Mouse (Mus musculus) lung, adult 2 months (tissue): ENCODE measurements around the gene Sp110. TPM values are rescaled to one million over a fixed set of nuclear protein-coding genes. Genes with fewer than 3 reads are reported as not detected.
"Not testable (repeated sequence)": the region's sequence is repeated elsewhere in the genome, so short reads cannot be mapped to it uniquely, and the experiment has no call there.

ENCODE experiments used
- DNase-seq: peaks from one replicate; pipeline ENCODE4 v3.0.0; 2022
- H3K4me1 ChIP-seq: fragments of 200-500 bp; 2 replicates; pipeline ENCODE4 v1.6.1; 2011; ENCODE audit warnings: low read length; ENCODE audit not compliant: control insufficient read depth, insufficient read depth
- H3K4me3 ChIP-seq: fragments of 200-500 bp; replicated peaks from 2 replicates; pipeline ENCODE3; 2011; ENCODE audit warnings: low read depth, mild to moderate bottlenecking, control low read depth, low read length; ENCODE audit errors: extremely low read depth
- WGBS: fragments of 180-500 bp; shearing (Covaris S2); methylation state at CpG from one replicate; pipeline ENCODE4 v1.1.7; 2018; 5-methylcytosine and 5-hydroxymethylcytosine counted together
- polyA plus RNA-seq: library from polyadenylated mRNA; depleted of rRNA; stranded (reverse); fragments of >200 nt; gene quantifications from 2 replicates; pipeline ENCODE4 v1.2.3, GENCODE M21; 2012; rRNA removed

Sp110 gene
- 13.7 and 20.1 TPM in 2 replicates for polyA plus RNA-seq

DNA sequence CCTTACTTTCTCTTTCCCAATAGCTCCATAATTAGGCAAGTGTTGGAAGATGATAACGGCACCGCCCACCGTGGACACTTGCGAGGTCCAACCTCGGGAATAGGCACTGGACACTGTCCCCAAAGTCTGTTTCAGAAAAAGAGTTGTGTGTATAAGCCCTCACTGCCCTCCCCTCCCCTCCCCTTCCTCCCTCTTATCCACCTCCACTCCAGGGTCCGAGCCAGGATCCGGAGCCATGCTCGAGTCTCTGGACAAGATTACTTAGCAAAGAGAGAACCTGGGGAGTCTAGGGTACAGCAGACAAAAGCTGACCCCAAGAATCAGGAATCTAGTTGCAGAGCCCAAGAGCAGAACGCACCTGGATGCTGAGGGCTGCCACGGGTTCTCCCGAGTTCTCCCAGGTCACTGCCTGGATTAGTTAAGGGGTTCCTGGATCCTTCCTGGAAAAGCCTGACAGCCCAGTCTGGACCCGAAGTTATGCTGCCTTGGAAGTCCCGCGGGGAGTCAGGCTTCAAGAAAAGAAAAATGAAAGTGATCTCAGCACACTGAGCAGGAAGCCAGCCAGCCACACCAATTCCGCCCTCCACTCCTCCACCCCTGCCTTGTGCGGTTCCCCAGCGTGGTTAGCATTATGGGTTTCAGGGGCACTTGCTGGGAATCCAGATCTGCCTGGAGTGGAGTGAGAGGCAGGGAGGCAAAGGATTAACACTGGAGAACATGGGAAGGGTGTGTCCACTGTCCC, at the start of gene Sp110:
Gene Sp110, minus strand, starts transcription at position 547 of the 742 bp plus-strand sequence.
- DNase-seq, H3K4me1 ChIP-seq, H3K4me3 ChIP-seq: not testable (repeated sequence)
- WGBS: 53% methylated on average over 17 of the region's 17 CpGs

DNA sequence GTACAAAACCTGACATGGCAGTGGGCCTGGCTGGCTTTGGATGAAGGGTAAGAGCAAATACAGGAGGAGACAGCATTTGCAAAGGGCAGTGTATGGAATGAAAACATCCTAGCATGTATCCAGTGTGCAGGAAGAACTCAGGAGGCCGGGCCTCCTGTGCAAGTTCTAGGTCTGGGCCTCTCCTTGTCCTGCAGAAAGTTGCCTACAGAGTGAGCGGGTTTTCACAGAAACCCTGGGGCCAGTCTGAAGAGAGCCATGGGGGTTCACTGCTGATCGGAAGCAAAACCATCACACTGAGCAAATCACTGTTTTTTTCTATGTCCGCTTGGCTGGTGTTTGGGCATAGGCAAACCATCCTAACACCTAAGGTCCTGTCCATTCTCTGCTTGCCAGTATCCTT, 39.5 kb upstream of the Sp110 start:
- 81% methylated on average over 4 of the region's 4 CpGs for WGBS
- H3K4me1 ChIP-seq, DNase-seq, H3K4me3 ChIP-seq: not testable (repeated sequence)

DNA sequence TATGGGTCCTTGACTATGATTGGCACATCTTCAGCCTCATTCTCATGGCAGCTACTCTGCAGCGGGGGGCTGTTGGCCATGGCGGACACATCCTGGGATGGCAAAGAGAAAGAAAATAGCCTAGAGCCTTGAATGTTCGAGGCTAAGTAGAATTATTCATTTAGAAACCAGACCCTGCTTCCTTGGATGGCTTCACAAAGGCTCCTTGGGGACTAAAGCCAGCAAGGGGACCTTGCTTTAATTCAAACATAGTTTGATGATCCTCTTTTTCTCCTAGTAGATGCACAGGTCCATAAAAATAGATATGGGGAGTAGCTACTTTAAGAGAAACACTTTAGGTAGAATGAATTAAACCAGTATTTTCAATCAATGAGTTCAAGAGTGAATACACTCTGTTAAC, 38.3 kb upstream of the Sp110 start:
- DNase-seq, H3K4me3 ChIP-seq, H3K4me1 ChIP-seq: not testable (repeated sequence)
- 65% methylated on average over 3 of the region's 3 CpGs for WGBS

DNA sequence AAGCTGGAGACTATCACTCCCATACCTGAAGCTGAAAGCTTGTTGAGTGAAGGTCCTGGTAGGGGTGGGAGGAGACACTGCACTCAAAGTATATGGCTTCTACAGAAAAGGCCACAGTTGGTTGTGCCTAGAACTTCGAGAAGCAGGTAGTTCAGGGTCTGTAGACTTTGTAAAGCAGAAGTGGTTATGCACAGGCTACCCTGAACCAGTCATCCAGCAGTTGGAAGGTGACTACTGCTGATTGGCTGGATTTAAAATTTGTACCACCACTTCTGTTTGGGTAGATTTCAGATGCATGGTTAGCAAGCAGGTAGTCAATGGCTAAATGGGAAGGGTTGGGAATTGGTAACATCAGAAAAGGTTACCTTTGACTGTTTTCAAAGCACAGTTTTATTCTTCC, 20.1 kb upstream of the Sp110 start:
- WGBS: 71% methylated on average over 1 of the region's 1 CpGs
- DNase-seq, H3K4me1 ChIP-seq, H3K4me3 ChIP-seq: not testable (repeated sequence)

DNA sequence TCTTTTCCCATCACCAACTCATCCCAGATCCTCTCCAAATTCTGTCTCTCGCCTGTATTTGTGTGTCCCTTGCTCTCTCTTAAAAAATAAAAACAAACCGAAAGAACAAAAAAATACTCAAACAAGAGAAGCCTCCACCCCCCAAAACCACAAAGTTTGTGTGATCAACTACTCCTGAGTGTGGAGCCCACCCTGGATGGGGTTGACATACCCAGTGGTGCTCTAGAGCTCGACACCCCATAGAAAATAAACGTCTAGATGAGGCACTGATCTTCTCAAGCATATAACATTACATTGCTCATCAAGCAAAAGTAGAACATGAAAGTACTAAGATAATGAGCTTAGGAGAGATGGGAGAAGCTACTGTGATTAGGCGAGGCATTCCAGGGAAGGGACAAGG, 18.5 kb upstream of the Sp110 start:
- not testable (repeated sequence) for H3K4me3 ChIP-seq, H3K4me1 ChIP-seq, DNase-seq
- 57% methylated on average over 4 of the region's 5 CpGs for WGBS

DNA sequence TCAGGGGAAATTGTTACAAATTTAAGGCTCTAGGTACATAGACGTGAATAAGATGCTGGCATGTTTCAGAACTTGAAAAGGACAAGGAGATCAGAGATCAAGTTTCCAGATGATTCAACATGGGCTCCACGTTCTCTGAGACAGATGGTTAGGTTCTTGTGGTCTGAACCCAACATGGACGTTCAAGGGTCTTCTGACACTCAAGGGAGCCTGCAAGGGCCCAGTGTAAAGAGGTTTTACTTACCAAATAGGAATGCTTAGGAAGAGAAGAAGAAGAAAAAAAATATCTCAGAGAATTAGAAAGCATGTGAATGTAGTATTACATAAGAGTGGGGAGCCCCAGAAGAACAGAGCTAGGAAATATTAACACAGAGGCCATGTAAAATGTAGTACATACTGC, 17.2 kb upstream of the Sp110 start:
- H3K4me3 ChIP-seq, H3K4me1 ChIP-seq, DNase-seq: not testable (repeated sequence)
- 62% methylated on average over 3 of the region's 3 CpGs for WGBS

DNA sequence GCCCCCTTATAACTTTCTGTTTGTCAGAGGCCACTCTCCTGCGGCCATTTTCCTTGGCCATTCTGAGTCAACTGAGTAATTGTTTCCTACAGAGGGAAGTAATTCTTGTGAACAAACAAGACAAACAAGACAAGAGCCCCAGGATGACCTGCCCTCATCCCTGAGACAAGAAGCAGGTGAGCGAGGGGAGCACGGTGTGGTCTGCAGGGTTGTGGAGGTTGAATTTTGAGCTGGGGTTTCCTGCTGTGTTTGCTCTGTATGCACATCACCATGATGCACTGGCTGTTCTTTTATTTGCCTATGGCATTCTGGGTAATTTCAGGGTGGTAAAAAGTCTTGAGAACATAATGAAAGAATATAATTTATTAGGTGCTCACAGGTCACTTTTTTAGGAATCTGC, 16.5 kb upstream of the Sp110 start:
- DNase-seq, H3K4me1 ChIP-seq, H3K4me3 ChIP-seq: not testable (repeated sequence)
- WGBS: 91% methylated on average over 3 of the region's 3 CpGs

DNA sequence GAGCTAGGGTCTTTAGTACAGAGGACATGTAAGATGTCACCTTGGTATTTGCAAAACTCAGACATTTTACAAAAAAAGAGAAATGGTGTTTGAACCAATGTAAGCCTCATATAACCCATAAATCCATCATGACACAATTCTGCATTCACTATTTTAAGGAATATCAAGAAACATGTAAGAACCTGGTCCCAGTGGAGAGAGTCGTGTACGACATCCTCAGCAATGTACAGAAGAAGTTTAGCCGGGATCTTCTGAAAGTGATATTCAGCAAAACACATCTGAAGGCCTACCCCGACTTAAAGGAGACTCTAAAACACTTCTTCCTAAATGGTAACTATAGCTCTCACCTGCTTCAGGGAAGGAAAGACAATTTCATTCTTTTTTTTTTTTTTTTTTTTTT, 12.0 kb upstream of the Sp110 start:
- DNase-seq: not testable (repeated sequence)
- WGBS: no CpG with 5 or more reads among the region's 4 CpGs

DNA sequence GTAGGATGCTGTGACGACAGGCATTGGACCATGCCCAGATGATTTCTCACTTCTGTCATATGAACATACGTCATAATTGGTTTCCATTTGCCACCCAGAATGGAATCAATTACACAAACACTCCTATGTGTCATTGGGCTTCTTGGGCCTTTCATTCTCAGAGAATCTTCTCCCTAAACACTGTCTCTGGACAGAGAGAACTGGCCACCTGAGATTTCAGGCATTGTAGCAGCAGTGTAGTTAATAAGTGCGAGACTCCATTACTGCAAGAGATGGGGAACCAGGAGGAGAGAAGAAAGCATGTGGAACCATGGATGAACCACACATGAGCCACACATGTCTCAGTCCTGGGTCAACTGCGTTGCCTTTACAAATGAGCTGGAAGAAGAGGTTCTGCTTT, 9.7 kb upstream of the Sp110 start:
- H3K4me3 ChIP-seq, DNase-seq, H3K4me1 ChIP-seq: not testable (repeated sequence)
- WGBS: 73% methylated on average over 4 of the region's 4 CpGs

More for the DNA sequence above, 12.0 kb upstream of the Sp110 start:
- not testable (repeated sequence) for H3K4me1 ChIP-seq, H3K4me3 ChIP-seq

DNA sequence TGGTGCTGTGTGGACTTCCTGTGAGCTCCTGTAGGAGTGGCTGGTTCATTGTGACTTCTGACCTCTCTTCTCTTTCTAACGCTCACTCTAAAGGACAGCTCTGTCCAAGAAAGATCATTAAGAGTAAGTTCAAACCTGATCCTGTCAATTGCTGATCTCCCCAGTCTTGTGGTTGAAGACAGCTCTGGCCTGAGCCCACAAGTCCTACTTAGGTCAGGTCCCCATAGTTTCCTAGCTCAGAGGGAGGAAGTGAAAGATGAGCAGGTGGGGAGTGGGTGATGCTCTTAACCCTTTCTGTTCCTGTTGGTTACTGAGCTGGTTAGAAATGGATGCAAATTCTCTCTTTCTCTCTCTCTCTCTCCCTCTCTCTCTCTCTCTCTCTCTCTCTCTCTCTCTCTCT, 5.7 kb upstream of the Sp110 start:
- H3K4me3 ChIP-seq, DNase-seq, H3K4me1 ChIP-seq: not testable (repeated sequence)
- no CpG with 5 or more reads among the region's 1 CpGs for WGBS

DNA sequence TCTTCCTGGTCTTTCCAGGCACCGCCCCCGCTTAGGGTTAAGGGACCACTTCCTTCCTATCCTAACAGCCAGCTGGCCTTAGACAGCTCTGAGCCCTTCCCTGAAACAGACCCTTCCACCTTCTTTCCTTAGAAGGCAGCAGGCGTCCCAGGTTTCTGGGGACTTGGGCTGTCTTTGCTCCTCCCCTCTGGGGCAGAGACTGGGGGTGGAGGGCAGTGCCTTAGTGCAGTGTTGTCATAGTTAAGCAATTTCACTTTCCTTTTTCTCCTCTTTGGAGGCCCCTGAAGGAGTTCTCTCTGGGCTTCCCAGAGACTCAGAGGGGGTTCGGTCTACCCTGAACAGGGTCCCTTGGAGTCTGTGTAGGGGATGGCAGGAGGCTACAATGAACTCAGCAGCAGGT, 2.2 kb upstream of the Sp110 start:
- 51% methylated on average over 4 of the region's 4 CpGs for WGBS
- DNase-seq: peak; percentile 50
- peak overlapping the region; percentile 56 for H3K4me3 ChIP-seq
- H3K4me1 ChIP-seq: not testable (repeated sequence)

DNA sequence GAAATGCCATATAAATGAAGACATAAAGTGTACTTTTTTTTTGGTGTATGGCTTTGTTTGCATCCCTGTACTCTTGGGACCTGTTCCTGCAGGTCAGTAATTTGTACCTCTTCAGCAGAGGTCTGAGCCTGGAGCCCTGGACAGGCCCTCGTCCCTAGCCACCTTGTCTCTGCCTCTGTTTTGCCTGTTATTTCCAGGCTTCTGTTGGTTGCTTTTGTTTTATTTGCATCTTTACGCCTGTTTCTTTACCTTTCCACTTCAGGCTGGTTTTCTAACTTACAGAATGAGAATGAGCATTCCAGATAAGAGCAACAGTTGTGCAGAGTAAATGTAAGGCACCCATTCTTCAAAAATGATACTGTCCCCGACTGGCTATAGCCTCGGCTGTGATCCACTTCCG, 1.5 kb upstream of the Sp110 start, which contains the start of gene Sp140:
Gene Sp140, plus strand, starts transcription at position 301 of the 400 bp plus-strand sequence.
- H3K4me3 ChIP-seq: peak within 1 kb of the TSS; percentile 56
- DNase-seq, H3K4me1 ChIP-seq: not testable (repeated sequence)
- 44% methylated on average over 1 of the region's 5 CpGs for WGBS

DNA sequence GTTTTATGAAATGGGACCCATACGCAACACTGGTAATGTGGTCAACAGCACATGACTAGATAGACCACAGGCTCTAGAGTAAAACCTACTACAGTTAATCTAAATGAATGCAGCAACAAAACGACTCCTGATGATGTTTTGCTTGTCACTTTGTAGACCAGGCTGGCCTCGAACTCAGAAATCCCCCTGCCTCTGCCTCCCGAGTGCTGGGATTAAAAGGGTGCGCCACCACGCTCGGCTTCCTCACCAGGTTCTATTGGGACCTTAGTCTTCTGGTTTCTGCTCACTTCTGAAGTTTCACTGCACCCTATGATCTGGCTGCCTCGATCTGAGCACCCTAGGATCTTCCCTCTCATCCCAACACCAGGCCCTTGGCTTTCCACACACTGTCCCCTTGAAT, 6.1 kb downstream of the Sp110 start:
- not testable (repeated sequence) for H3K4me1 ChIP-seq, H3K4me3 ChIP-seq, DNase-seq
- 79% methylated on average over 8 of the region's 8 CpGs for WGBS

DNA sequence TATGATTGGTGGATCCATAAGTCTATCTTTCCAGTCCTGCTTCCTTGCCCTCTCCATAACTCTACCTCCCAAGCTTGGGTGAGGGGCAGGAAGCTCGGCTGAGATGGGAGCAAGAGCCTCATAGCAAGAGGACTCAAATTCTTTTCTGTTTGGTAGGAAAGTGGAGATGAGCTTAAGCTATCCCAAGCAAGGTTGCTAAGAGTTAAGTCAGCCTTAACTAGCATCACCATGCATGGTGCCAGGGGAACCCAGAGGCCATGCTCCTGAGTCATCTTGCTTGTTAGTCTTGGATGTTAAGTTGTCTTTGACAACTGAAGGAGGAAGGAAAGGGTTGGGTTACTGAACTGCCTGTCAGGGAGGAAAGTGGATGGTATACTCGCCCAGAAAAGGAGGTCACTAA, 9.9 kb downstream of the Sp110 start:
- not testable (repeated sequence) for H3K4me3 ChIP-seq, DNase-seq, H3K4me1 ChIP-seq
- 73% methylated on average over 1 of the region's 2 CpGs for WGBS

DNA sequence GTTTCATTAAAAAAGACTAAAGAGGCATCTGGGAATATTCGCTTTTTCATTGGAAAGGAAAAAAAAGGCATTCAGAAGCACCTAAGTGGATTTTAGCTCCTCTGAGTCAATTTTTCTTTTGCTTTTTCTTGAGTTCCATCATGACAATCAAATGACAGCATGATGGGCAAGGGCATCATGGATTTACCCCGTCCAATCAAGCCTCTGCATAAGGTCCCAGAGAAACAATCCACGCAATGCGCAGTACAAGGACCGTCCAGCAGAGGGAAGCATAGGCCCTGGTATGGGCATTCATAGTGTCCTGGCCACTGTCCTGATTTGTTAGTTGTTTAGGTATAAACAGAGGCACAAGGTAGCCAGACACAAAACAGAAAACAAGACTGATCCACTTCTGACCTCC, 17.1 kb downstream of the Sp110 start:
- WGBS: 26% methylated on average over 5 of the region's 5 CpGs
- not testable (repeated sequence) for H3K4me1 ChIP-seq, DNase-seq, H3K4me3 ChIP-seq

DNA sequence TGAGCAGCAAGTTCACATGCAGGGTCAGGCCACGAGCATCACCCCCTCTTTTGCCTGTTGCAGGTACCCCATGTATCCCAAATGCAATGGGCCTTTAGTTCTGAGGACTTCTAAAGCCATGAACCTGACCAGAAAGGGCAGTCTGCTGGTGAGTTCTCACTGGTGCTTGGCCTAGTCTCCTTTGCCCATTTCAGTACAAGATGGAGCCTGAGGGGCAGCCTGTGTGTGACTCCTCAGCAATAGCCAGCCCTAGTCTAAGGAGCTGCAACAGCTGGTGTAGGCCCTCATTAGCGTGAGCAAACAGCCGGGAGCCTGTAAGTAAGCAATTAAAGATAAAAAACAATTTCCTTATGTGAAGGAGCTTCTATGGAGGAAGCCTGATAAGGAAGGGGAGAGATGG, 18.0 kb downstream of the Sp110 start:
- DNase-seq, H3K4me1 ChIP-seq, H3K4me3 ChIP-seq: not testable (repeated sequence)
- WGBS: 75% methylated on average over 3 of the region's 3 CpGs
